Mouse (Mus musculus) C2C12 (cell line): ENCODE results near the gene Mospd3. TPM values are rescaled to one million over a fixed set of nuclear protein-coding genes. Genes with fewer than 3 reads are reported as not detected.

Experiments
- H3K27me3 ChIP-seq: one replicate; pipeline ENCODE4 v1.6.1; 2011; ENCODE audit not compliant: control insufficient read depth, insufficient read depth, insufficient read length
- H3K36me3 ChIP-seq: one replicate; pipeline ENCODE4 v1.6.1; 2011; ENCODE audit not compliant: control insufficient read depth, insufficient read depth
- H3K4me3 ChIP-seq: one replicate; pipeline ENCODE4 v1.5.1; 2011; ENCODE audit warnings: mild to moderate bottlenecking, control low read depth; ENCODE audit not compliant: poor library complexity, insufficient read depth, severe bottlenecking
- H3K79me2 ChIP-seq: one replicate; pipeline ENCODE4 v1.6.1; 2011; ENCODE audit not compliant: control insufficient read depth, insufficient read depth
- H3K79me3 ChIP-seq: one replicate; pipeline ENCODE4 v1.6.1; 2011; ENCODE audit warnings: low read depth, control low read depth
- H3ac ChIP-seq: one replicate; pipeline ENCODE3; 2011; ENCODE audit warnings: low read depth; ENCODE audit not compliant: control insufficient read depth, insufficient read length
- CEBPB ChIP-seq: IDR thresholded peaks from one replicate; pipeline ENCODE4 v1.6.1; 2011; ENCODE audit warnings: low read depth, mild to moderate bottlenecking, control low read depth, moderate library complexity
- CTCF ChIP-seq: IDR thresholded peaks from one replicate; pipeline ENCODE4 v1.5.1; 2011; ENCODE audit not compliant: control insufficient read depth, insufficient read depth, insufficient read length
- FOSL1 ChIP-seq: IDR thresholded peaks from one replicate; pipeline ENCODE4 v1.8.0; 2011; ENCODE audit warnings: mild to moderate bottlenecking, low read length; ENCODE audit not compliant: poor library complexity, insufficient read depth, severe bottlenecking
- MAX ChIP-seq: IDR thresholded peaks from one replicate; pipeline ENCODE4 v1.6.1; 2011; ENCODE audit warnings: mild to moderate bottlenecking, control low read depth
- MYOD1 ChIP-seq: IDR thresholded peaks from one replicate; pipeline ENCODE4 v1.6.1; 2011; ENCODE audit warnings: low read depth; ENCODE audit not compliant: control insufficient read depth, insufficient read length
- MYOG ChIP-seq: IDR thresholded peaks from one replicate; pipeline ENCODE4 v1.6.1; 2011; ENCODE audit not compliant: control insufficient read depth, insufficient read length; ENCODE audit errors: extremely low read depth
- USF1 ChIP-seq: IDR thresholded peaks from one replicate; pipeline ENCODE4 v1.6.1; 2011; ENCODE audit warnings: low read depth, mild to moderate bottlenecking, control low read depth, moderate library complexity
- polyA plus RNA-seq: library from polyadenylated mRNA; unstranded; fragments of >200 nt; fragmentation: generic; extraction: Trizol; gene quantifications from one replicate; pipeline ENCODE4 v1.2.1, GENCODE M21; 2012; ENCODE audit warnings: missing spikeins

The Mospd3 gene
- polyA plus RNA-seq, 1 experiment = 28.6 TPM

DNA sequence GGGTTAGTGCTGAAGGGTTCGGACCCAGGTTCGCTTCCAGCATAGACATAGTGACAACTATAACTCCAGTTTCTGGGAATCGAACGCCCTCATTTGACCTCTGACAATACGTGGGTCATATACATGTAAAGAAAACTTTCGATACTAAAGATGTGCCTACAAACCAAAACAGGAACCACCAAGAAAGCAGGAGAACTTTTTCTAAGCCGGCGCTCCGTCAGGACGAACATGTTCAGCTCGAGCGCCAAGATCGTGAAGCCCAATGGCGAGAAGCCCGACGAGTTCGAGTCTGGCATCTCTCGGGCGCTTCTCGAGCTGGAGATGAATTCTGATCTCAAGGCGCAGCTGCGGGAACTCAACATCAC lies 489 bp upstream of the Mospd3 start:
- peak overlapping the region; percentile 3 for H3ac ChIP-seq
- H3K79me3 ChIP-seq = peaks cover 4% of the 10 kb centered on the region
- H3K4me3 ChIP-seq = peak overlapping the region; percentile 33
- H3K27me3 ChIP-seq = no peaks in the 10 kb centered on the region
- H3K36me3 ChIP-seq = peaks cover 29% of the 10 kb centered on the region
- TF ChIP-seq CTCF = no peak
- no peak for TF ChIP-seq FOSL1
- TF ChIP-seq MAX = no peak
- no peak for TF ChIP-seq USF1
- TF ChIP-seq MYOD1 = no peak
- no peak for TF ChIP-seq MYOG
- TF ChIP-seq CEBPB = no peak
- H3K79me2 ChIP-seq = peaks cover 19% of the 10 kb centered on the region

- no peaks in the 10 kb centered on the region for H3K27me3 ChIP-seq
- peak overlapping the region; percentile 59 for H3K4me3 ChIP-seq
- H3K36me3 ChIP-seq = peaks cover 18% of the 10 kb centered on the region
- H3K79me2 ChIP-seq = peaks cover 13% of the 10 kb centered on the region
- no peak for TF ChIP-seq USF1
- no peak for TF ChIP-seq MYOD1
- TF ChIP-seq MYOG = no peak
- no peak for TF ChIP-seq CEBPB
- TF ChIP-seq CTCF = no peak
- TF ChIP-seq MAX = no peak
- no peak for TF ChIP-seq FOSL1
- peaks cover 4% of the 10 kb centered on the region for H3K79me3 ChIP-seq
- H3ac ChIP-seq = peak overlapping the region; percentile 60
These were observed 608 bp downstream of the Mospd3 start for GRCm38 (mm10) chr5:137600281-137600618.

GRCm38 (mm10) chr5:137599600-137599999 lies 1.3 kb downstream of the Mospd3 start:
- Histone ChIP-seq H3K27me3 (no peaks in the 10 kb centered on the region), H3K4me3 (peak overlapping the region; percentile 59), H3ac (peak overlapping the region; percentile 22), H3K36me3 (peaks cover 13% of the 10 kb centered on the region), H3K79me2 (peaks cover 13% of the 10 kb centered on the region), H3K79me3 (peaks cover 4% of the 10 kb centered on the region)
- TF ChIP-seq CTCF (no peak), MYOD1 (no peak), MYOG (no peak), USF1 (no peak), CEBPB (no peak), FOSL1 (no peak), MAX (no peak)

DNA sequence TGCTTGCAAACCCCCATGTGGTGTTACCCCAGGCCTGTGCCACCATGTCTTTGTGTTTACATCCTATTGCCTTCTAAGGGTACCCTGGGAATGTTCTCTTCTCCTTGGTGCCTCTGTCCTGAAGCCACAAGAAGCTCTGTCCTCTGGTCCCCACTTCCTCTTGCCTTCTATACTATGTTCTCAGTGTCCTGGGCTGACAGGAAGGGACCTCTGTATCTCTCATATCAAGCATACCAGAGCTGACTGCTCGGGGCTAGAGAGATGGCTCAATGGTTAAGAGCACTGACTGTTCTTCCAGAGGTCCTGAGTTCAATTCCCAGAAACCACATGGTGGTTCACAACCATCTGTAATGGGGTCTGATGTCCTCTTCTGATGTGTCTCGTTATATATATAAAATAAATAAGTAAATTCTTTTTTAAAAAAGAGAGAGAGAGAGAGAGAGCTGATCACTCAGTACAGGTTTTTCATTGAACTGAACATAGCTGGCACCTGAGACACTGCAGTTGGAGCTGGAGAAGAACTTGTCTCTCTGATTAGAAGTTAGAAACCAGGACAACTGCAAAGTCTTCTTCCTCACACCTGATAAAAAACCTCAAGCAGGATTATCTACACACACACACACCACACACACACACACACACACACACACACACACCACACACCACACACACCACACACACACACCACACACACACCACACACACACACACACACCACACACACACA lies 2.6 kb downstream of the Mospd3 start:
- H3K27me3 ChIP-seq = no peaks in the 10 kb centered on the region
- H3K4me3 ChIP-seq = no peak overlapping the region
- peaks cover 13% of the 10 kb centered on the region for H3K79me2 ChIP-seq
- peaks cover 4% of the 10 kb centered on the region for H3K79me3 ChIP-seq
- peaks cover under 1% of the 10 kb centered on the region for H3K36me3 ChIP-seq
- TF ChIP-seq FOSL1 = no peak
- no peak for TF ChIP-seq CTCF
- no peak for TF ChIP-seq MAX
- TF ChIP-seq CEBPB = no peak
- TF ChIP-seq MYOD1 = no peak
- no peak for TF ChIP-seq MYOG
- no peak for TF ChIP-seq USF1
- H3ac ChIP-seq = no peak overlapping the region

DNA sequence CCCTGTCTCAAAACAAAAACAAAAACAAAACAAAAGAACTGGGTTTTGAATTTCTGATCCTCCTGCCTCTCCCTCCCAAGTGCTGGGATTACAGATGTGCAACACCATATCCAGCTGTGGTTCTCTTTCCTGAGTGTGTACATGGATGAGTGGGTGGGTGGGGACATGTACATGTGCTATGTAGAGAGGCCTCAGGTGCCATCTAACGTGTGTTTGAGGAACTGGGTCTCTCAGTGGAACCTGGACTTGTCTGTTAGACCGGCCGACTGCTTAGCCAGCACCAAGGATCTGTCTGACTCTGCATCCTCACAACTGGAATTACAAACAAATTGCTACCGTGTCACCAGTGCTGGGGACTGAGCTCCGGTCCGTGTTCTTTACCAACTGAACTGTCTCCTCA lies 3.2 kb downstream of the Mospd3 start:
- Histone ChIP-seq H3K79me3 (peaks cover 4% of the 10 kb centered on the region), H3ac (no peak overlapping the region), H3K36me3 (no peaks in the 10 kb centered on the region), H3K27me3 (no peaks in the 10 kb centered on the region), H3K79me2 (peaks cover 11% of the 10 kb centered on the region), H3K4me3 (no peak overlapping the region)
- no peak for TF ChIP-seq MYOG
- TF ChIP-seq CTCF = no peak
- no peak for TF ChIP-seq FOSL1
- no peak for TF ChIP-seq USF1
- TF ChIP-seq CEBPB = no peak
- TF ChIP-seq MAX = no peak
- no peak for TF ChIP-seq MYOD1

DNA sequence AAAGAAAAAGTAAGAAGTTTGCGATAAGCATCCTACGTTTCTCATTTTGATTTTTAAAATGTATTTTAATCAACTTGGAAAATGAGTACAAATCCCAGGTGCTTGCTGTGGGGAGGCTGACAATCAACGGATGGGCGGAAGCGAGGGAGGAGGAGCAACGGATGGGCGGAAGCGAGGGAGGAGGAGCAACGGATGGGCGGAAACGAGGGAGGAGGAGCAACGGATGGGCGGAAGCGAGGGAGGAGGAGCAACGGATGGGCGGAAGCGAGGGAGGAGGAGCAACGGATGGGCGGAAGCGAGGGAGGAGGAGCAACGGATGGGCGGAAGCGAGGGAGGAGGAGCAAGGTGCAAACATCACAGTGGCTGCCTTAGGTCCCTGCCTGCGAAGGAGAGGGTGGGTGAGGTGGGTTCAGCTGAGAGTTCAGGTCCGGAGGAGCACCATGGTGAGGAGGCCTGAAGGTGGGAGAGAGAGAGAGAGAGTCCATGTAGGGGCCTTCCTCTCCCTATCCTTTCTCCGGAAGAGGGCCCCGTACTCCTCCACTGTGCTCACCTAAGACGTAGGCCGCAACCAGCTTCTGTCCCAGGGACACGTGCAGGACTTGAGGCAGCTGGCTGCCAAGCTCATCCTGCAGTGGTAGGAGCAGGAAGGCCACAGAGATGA lies 4.1 kb downstream of the Mospd3 start:
- no peak overlapping the region for H3K4me3 ChIP-seq
- TF ChIP-seq FOSL1 (no peak), CEBPB (no peak), MYOG (no peak), MYOD1 (no peak), CTCF (no peak), USF1 (no peak), MAX (no peak)

More for the DNA sequence above, 4.1 kb downstream of the Mospd3 start:
- H3K36me3 ChIP-seq = no peaks in the 10 kb centered on the region
- no peaks in the 10 kb centered on the region for H3K79me3 ChIP-seq
- H3K79me2 ChIP-seq = peaks cover 4% of the 10 kb centered on the region
- no peaks in the 10 kb centered on the region for H3K27me3 ChIP-seq
- H3ac ChIP-seq = no peak overlapping the region
